Mouse (Mus musculus): ENCODE results near the gene Frat1. TPM values are rescaled to one million over a fixed set of nuclear protein-coding genes. Genes with fewer than 3 reads are reported as not detected.

Frat1 gene
- polyA plus RNA-seq, 1 experiment from 2014 or later, result 34.7 TPM

DNA sequence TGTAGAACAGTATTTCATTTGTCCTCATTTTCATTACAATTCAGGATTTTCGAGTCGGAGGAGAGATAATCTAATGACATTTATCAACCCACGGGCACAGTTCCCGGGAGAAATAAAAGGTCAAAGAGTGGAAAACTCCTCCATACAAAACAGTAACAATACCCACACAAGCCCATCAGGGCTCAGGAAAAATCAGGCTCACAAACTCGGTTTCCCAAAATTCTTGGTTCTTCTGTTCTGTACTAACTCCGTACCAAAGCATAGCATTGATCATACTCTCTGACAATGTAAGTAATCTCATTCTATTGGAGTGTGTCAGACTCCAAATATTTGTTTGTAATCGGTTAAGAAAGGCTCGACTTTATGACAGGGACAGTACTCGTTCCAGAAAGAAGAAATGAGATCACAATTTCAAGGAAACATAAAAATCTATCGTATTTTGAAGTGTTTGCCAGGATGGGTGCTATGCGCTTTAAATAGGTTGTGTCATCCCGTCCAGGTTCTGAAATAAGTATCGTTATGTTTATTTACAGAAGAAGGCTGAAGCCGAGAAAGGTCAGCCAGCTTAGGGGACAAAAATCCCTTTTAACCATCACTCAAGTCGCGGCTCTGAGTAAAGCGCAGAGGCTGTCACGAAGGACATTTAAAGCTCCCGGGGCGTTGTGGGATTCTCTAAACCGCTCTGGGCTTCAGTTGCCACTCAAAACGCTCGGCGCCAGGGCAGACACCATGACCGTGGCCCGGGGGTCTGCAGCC is 28.6 kb upstream of the Frat1 start:
- Histone ChIP-seq H3K4me3 (peak overlapping the region; percentile 76), H3K27ac (replicated peaks) (peak overlapping the region; percentile 62), H3K27me3 (no peaks in the 10 kb centered on the region), H3K36me3 (no peaks in the 10 kb centered on the region), H3K4me1 (peaks cover 19% of the 10 kb centered on the region), H3K4me2 (replicated peaks) (peak overlapping the region; percentile 61), H3K9ac (replicated peaks) (peak overlapping the region; percentile 61), H3K9me3 (no peaks in the 10 kb centered on the region)
- no peak for ATAC-seq (replicated peaks)
- 2% methylated on average over 26 of the region's 26 CpGs for WGBS

DNA sequence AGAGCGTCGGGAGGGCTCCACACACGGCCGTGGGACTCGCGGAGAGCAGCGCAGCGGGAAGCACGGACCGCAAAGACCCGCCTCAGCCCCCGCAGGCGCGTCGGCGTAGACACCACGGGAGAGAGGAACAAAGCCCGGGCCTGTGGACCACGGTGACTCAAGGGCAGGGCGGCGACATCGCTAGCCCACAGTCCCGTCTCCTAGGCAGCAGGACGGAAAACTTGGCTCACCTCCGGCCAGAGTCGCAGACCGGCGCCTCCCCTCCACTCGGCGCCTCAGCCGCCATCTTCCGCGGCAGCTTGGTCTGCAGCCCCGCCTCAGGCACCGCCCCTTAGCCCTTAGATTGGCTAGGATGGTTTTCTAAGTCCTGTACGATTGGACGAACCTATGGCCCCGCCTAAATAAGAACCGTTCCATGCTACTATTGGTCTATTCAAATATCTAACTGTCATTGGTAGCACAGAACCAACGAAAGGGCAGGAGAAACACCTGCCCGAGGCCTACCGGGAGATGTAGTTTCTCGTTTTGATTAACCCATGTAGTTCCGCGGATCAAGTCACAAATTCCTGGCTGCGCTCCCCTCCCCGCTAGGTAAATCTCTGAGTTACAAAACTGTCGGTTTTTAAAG is 27.9 kb upstream of the Frat1 start, which contains the start of gene Arhgap19:
Gene Arhgap19 (minus strand): TSS at position 306 of the 628 bp plus-strand sequence.
- peak within 1 kb of the TSS; percentile 61 for H3K9ac ChIP-seq (replicated peaks)
- peak; percentile 100 for ATAC-seq (replicated peaks)
- H3K27ac ChIP-seq (replicated peaks), result peak within 1 kb of the TSS; percentile 62
- no peaks in the 10 kb centered on the region for H3K36me3 ChIP-seq
- peak within 1 kb of the TSS; percentile 76 for H3K4me3 ChIP-seq
- WGBS, result 0% methylated on average over 48 of the region's 48 CpGs
- no peaks in the 10 kb centered on the region for H3K9me3 ChIP-seq
- H3K4me1 ChIP-seq, result peaks cover 19% of the 10 kb centered on the region
- H3K27me3 ChIP-seq, result no peaks in the 10 kb centered on the region
- peak within 1 kb of the TSS; percentile 61 for H3K4me2 ChIP-seq (replicated peaks)

DNA sequence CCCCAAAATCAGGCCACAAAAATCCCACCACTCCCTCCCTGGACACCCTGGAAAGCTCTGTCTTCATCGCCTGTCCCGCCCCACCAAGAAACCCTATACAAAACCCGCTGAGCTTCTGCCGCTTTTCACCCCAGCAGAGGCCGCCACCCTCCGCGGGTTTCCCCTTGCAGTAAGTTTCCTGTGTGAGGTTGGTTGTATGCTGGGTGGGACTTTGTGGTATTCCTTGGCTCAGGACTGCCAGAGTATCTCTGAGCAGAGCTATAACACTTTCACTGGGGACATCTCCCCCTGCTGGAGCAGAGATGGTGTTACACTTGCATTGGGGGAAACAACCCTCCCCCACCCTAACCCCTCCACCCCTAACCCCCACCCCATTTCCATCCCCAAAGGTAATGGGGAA is 26.4 kb upstream of the Frat1 start:
- Histone ChIP-seq H3K27ac (replicated peaks) (no peak overlapping the region), H3K9me3 (no peaks in the 10 kb centered on the region), H3K27me3 (no peaks in the 10 kb centered on the region), H3K36me3 (no peaks in the 10 kb centered on the region), H3K4me2 (replicated peaks) (no peak overlapping the region), H3K9ac (replicated peaks) (no peak overlapping the region), H3K4me1 (peaks cover 19% of the 10 kb centered on the region), H3K4me3 (no peak overlapping the region)
- no peak for ATAC-seq (replicated peaks)
- 46% methylated on average over 7 of the region's 7 CpGs for WGBS

DNA sequence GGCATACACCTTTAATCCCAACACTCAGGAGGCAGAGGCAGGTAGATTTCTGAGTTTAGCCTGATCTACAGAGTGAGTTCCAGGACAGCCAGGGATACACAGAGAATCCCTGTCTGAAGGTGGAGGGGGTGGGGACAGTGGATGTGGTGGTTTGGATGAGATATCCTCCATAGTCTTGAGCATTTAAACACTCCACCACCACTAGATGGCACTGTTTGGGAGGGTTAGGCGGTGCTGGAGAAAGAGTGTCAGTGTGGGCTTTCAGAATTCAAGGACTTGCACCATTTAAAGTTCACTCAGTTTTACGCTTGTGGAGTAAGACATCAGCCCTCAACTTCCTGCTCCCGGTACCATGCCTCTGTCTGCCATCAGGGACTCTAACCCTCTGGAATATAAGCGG is 23.9 kb upstream of the Frat1 start:
- Histone ChIP-seq H3K27me3 (no peaks in the 10 kb centered on the region), H3K9me3 (no peaks in the 10 kb centered on the region), H3K4me1 (peaks cover 8% of the 10 kb centered on the region), H3K27ac (replicated peaks) (no peak overlapping the region), H3K4me2 (replicated peaks) (no peak overlapping the region), H3K9ac (replicated peaks) (no peak overlapping the region), H3K4me3 (no peak overlapping the region), H3K36me3 (no peaks in the 10 kb centered on the region)
- no peak for ATAC-seq (replicated peaks)
- 94% methylated on average over 4 of the region's 4 CpGs for WGBS

DNA sequence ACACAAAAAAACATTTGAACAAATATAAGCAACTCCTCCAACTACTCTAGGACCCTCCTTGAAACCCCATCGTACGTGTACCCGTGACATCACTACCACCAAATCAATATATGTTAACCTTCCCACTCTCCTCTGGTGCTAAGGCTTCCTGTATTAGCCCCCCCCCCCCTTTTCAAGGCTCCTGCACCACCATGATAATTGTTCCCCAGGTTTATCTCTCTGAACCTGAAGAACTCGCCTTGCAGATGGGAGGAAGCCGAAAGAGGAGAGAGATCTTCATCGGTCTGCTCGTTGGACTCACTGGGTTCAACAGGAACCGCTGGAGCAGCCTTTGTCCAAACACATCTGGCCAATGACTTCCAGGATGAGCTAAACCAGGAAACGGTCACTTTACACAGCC is 22.3 kb upstream of the Frat1 start:
- 94% methylated on average over 9 of the region's 9 CpGs for WGBS
- Histone ChIP-seq H3K36me3 (no peaks in the 10 kb centered on the region), H3K4me2 (replicated peaks) (no peak overlapping the region), H3K9me3 (no peaks in the 10 kb centered on the region), H3K4me1 (no peaks in the 10 kb centered on the region; the same call in 1 of the 2 replicates), H3K4me3 (no peak overlapping the region), H3K9ac (replicated peaks) (no peak overlapping the region), H3K27ac (replicated peaks) (no peak overlapping the region), H3K27me3 (no peaks in the 10 kb centered on the region)
- no peak for ATAC-seq (replicated peaks)

DNA sequence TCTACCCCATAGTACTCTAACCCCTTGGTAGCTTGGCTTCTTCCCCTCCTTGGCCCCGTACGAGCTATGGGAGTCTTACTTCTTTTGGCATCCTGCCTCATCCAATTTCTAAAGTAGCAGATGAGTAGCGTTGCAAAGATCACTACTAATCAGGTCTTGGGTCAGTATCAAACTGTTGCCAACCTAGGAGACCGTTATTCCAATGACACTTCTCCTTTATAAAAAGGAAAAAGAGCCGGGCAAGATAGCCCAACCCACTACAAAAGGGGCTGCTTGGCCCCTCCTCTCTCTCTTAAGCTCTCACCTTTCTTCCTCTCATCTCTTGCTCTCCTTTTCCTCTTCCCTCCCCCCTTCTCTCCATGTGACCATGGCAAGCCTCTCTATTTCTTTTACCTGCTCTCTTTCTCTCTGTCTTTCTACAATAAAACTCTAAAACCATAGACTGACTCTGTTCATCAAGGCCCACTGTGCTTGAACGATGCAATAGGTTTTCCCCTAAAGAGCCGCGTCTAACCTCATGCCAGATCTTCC is 21.6 kb upstream of the Frat1 start:
- H3K27me3 ChIP-seq, result no peaks in the 10 kb centered on the region
- 77% methylated on average over 8 of the region's 8 CpGs for whole genome bisulfite sequencing
- H3K4me2 ChIP-seq (replicated peaks), result no peak overlapping the region
- ATAC-seq (replicated peaks), result no peak
- no peaks in the 10 kb centered on the region for H3K4me1 ChIP-seq
- no peaks in the 10 kb centered on the region for H3K36me3 ChIP-seq
- H3K4me3 ChIP-seq, result no peak overlapping the region
- H3K27ac ChIP-seq (replicated peaks), result no peak overlapping the region
- H3K9ac ChIP-seq (replicated peaks), result no peak overlapping the region
- H3K9me3 ChIP-seq, result no peaks in the 10 kb centered on the region

DNA sequence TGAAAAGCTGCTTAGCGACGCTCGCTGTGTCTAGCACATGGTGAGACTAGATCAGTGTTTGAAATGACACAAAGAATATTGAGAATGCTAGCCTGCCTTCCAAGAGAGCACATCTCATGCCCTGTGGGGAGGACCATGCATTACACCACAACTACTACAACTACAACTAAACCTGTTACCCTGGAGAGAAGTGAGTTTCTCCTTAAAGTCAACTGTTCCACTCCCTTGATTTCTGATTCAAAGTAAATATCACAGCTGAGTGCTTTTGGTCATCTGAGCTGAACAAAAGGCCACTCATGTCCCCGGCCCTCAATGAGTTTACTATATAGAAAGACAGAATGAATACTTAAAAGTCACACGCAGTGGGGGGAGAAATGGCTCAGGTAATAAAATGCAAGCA is 19.7 kb upstream of the Frat1 start:
- 85% methylated on average over 5 of the region's 5 CpGs for WGBS
- no peaks in the 10 kb centered on the region for H3K27me3 ChIP-seq
- no peak overlapping the region for H3K27ac ChIP-seq (replicated peaks)
- ATAC-seq (replicated peaks), result no peak
- no peak overlapping the region for H3K4me3 ChIP-seq
- H3K4me2 ChIP-seq (replicated peaks), result no peak overlapping the region
- no peaks in the 10 kb centered on the region for H3K4me1 ChIP-seq
- no peak overlapping the region for H3K9ac ChIP-seq (replicated peaks)
- H3K36me3 ChIP-seq, result no peaks in the 10 kb centered on the region
- H3K9me3 ChIP-seq, result no peaks in the 10 kb centered on the region

DNA sequence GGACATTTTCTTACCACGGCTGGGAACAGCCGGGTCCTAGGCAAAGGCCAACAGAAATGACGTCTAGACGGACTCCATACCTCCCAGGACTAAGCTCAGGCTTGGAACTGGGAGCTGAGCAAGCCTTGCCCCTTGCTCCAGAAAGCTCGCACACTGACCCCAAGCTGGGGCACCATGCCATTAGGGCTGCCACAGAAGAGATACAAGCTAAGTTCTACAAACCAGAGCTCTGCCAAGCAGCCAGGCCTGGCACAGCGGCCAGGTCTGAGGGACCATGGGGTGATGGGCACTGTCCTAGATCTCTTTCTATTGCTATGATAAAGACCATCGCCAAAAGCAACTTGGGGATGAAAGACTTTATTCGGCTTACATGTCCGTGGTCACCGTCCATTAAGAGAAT is 17.2 kb upstream of the Frat1 start:
- Histone ChIP-seq H3K36me3 (no peaks in the 10 kb centered on the region), H3K4me1 (no peaks in the 10 kb centered on the region), H3K4me2 (replicated peaks) (no peak overlapping the region), H3K9ac (replicated peaks) (no peak overlapping the region), H3K27me3 (no peaks in the 10 kb centered on the region), H3K9me3 (no peaks in the 10 kb centered on the region), H3K27ac (replicated peaks) (no peak overlapping the region), H3K4me3 (no peak overlapping the region)
- ATAC-seq (replicated peaks), result no peak
- 91% methylated on average over 10 of the region's 10 CpGs for WGBS

DNA sequence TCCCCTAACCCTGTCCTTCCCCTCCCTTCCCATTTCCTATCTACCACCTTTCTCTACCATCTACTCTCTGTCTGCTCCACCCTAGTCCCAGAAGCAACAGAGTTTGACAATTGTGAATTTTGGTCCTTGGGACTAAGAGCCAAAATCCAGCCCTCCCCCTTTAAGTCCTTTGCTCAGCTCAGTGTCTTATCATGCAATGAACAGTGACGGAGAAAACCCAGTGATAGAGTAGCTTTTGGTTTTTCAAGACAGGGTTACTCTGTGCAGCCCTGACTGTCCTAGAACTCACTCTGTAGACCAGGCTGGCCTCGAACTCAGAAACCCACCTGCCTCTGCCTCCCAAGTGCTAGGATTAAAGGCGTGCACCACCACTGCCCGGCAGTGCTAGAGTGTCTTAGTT is 16.4 kb upstream of the Frat1 start:
- no peak overlapping the region for H3K4me2 ChIP-seq (replicated peaks)
- ATAC-seq (replicated peaks), result no peak
- no peaks in the 10 kb centered on the region for H3K9me3 ChIP-seq
- 91% methylated on average over 4 of the region's 4 CpGs for WGBS
- no peaks in the 10 kb centered on the region for H3K36me3 ChIP-seq
- H3K27me3 ChIP-seq, result no peaks in the 10 kb centered on the region
- H3K9ac ChIP-seq (replicated peaks), result no peak overlapping the region
- H3K27ac ChIP-seq (replicated peaks), result no peak overlapping the region
- H3K4me3 ChIP-seq, result no peak overlapping the region
- H3K4me1 ChIP-seq, result no peaks in the 10 kb centered on the region

DNA sequence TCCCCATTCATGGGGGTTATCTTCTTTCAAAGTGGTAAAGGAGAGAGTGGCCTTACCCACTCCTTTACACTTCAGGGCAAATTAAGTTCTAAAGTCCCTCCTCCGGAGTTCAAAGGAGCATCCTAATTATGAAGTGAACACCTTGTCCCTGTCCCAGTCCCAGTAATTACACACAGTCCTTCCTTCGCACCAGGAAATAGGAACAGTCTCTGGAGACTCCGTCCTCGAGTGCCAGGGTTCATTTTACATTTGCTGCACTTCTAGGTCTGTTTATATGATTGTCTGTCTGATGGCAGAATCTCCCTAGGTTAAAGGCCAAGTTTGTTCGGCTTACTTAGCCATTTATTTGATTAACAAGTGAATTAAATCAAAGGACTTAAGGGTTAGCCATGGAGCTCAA is 13.4 kb upstream of the Frat1 start:
- Histone ChIP-seq H3K4me2 (replicated peaks) (no peak overlapping the region), H3K4me3 (no peak overlapping the region), H3K9ac (replicated peaks) (no peak overlapping the region), H3K36me3 (no peaks in the 10 kb centered on the region), H3K27me3 (no peaks in the 10 kb centered on the region), H3K9me3 (no peaks in the 10 kb centered on the region), H3K27ac (replicated peaks) (no peak overlapping the region), H3K4me1 (no peaks in the 10 kb centered on the region)
- ATAC-seq (replicated peaks), result no peak
- WGBS, result 80% methylated on average over 5 of the region's 5 CpGs

DNA sequence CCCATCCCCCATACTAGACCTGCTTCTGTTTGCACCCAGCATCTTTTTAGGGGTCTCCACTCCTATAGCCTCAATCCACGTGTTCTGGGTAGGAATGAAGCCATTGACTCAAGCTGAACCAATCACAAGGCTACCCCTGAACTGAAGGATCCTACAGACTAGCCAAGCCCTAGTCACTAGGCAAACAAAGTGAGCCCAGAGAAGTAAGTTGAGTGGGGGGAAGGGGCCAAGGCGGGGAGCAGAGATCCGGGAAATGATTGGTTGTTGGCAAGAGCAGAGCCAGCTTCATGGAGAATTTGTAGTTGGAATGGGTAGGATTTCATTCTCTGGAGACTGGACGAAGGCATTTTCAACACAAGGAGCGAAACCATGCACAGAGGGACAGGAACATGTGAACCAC is 12.9 kb upstream of the Frat1 start:
- H3K36me3 ChIP-seq, result no peaks in the 10 kb centered on the region
- H3K9ac ChIP-seq (replicated peaks), result no peak overlapping the region
- 69% methylated on average over 5 of the region's 5 CpGs for WGBS
- no peak overlapping the region for H3K4me2 ChIP-seq (replicated peaks)
- H3K27ac ChIP-seq (replicated peaks), result no peak overlapping the region
- no peaks in the 10 kb centered on the region for H3K27me3 ChIP-seq
- ATAC-seq (replicated peaks), result no peak
- no peaks in the 10 kb centered on the region for H3K9me3 ChIP-seq
- H3K4me3 ChIP-seq, result no peak overlapping the region
- H3K4me1 ChIP-seq, result no peaks in the 10 kb centered on the region

DNA sequence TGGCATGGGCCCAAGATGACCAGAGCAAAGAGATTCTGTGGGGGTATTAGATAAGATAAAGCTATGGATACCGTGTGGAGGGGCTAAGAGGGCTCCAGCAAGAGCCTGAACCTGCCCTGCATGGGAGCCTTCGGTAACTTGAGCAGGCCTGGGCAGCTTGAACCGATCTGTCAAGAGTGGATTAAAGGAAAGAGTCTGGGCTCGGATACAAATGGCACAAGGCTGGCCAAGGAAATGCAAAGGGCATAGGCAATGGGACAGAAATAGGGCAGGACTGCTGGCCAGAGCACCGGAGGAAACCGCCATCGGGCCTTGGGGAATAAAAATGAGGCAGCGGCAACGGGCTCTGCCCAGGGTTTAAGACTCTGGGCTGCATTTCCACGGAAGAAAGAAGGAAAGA is 12.4 kb upstream of the Frat1 start:
- Histone ChIP-seq H3K9me3 (no peaks in the 10 kb centered on the region), H3K4me1 (no peaks in the 10 kb centered on the region), H3K9ac (replicated peaks) (no peak overlapping the region), H3K4me3 (no peak overlapping the region), H3K4me2 (replicated peaks) (no peak overlapping the region), H3K27ac (replicated peaks) (no peak overlapping the region), H3K36me3 (no peaks in the 10 kb centered on the region), H3K27me3 (no peaks in the 10 kb centered on the region)
- 58% methylated on average over 10 of the region's 10 CpGs for WGBS
- no peak for ATAC-seq (replicated peaks)
